Mouse (Mus musculus): ENCODE results near the gene Pard3. TPM values are rescaled to one million over a fixed set of nuclear protein-coding genes. Genes with fewer than 3 reads are reported as not detected.

Pard3 gene
- polyA plus RNA-seq, 1 experiment from 2014 or later = 14.5 TPM

- Histone ChIP-seq H3K27ac (ENCODE audit: low read depth, low read length) (no peak overlapping the region), H3K9ac (ENCODE audit: low read depth, low read length) (no peak overlapping the region), H3K4me1 (replicated peaks; ENCODE audit: control insufficient read depth, insufficient read depth, low read length) (no peaks in the 10 kb centered on the region), H3K36me3 (ENCODE audit: control insufficient read depth, insufficient read depth, low read length) (no peaks in the 10 kb centered on the region), H3K27me3 (replicated peaks; ENCODE audit: control insufficient read depth, insufficient read depth, low read length) (no peaks in the 10 kb centered on the region), H3K4me2 (no peak overlapping the region), H3K9me3 (ENCODE audit: control insufficient read depth, low read length) (no peaks in the 10 kb centered on the region), H3K4me3 (ENCODE audit: low read depth, low read length) (no peak overlapping the region)
- WGBS = 94% methylated on average over 15 of the region's 15 CpGs
- DNase-seq (ENCODE audit: low spot score) (no peak), ATAC-seq (replicated peaks; ENCODE audit: low FRiP score) (no peak)
Observed at GRCm38 (mm10) chr8:127603062-127603461, 539.4 kb downstream of the Pard3 start.

DNA sequence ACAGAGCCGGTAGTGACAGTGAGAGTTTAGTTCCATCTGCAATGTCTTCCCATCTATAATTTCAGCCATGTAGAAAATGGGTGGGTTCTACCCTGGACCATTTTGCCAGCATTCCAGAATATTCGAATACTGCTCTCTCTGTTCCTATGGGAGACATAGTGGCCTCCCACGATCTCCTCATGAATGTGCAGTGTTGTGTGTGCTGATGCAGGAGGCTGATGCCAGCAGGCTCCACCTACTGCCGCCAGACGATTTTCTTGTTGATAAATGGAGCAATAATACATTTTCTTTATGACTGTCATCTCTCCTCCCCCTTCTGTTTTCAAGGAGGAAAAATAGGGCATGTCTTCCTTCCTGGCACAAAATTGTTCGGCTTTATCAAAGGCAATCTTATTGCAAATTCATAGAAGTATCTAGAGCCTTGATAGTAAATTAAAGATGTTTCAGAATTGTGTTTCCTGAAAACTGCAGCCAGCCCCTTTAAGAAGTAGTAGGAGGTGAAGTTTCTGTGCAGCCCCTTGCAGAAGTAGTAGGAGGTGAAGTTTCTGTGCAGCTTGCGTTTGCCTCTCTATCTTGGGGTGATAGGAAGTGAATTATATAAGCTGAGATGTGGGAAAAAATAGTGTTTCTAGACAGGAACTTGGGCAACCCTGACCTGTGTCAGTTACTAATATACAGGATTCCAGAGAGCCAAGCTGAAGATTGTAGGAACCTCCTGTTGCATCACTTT, 545.0 kb downstream of the Pard3 start:
- Histone ChIP-seq H3K36me3 (ENCODE audit: control insufficient read depth, insufficient read depth, low read length) (no peaks in the 10 kb centered on the region), H3K27ac (ENCODE audit: low read depth, low read length) (no peak overlapping the region), H3K27me3 (replicated peaks; ENCODE audit: control insufficient read depth, insufficient read depth, low read length) (no peaks in the 10 kb centered on the region), H3K4me1 (replicated peaks; ENCODE audit: control insufficient read depth, insufficient read depth, low read length) (no peaks in the 10 kb centered on the region), H3K4me3 (ENCODE audit: low read depth, low read length) (no peak overlapping the region), H3K4me2 (no peak overlapping the region), H3K9ac (ENCODE audit: low read depth, low read length) (no peak overlapping the region), H3K9me3 (ENCODE audit: control insufficient read depth, low read length) (no peaks in the 10 kb centered on the region)
- WGBS = 73% methylated on average over 7 of the region's 7 CpGs
- ATAC-seq (replicated peaks; ENCODE audit: low FRiP score) = no peak
- no peak for DNase-seq (ENCODE audit: low spot score)

GRCm38 (mm10) chr8:127609316-127609715, 545.6 kb downstream of the Pard3 start:
- Histone ChIP-seq H3K27ac (ENCODE audit: low read depth, low read length) (no peak overlapping the region), H3K4me2 (no peak overlapping the region), H3K9ac (ENCODE audit: low read depth, low read length) (no peak overlapping the region), H3K27me3 (replicated peaks; ENCODE audit: control insufficient read depth, insufficient read depth, low read length) (no peaks in the 10 kb centered on the region), H3K4me1 (replicated peaks; ENCODE audit: control insufficient read depth, insufficient read depth, low read length) (no peaks in the 10 kb centered on the region), H3K9me3 (ENCODE audit: control insufficient read depth, low read length) (no peaks in the 10 kb centered on the region), H3K4me3 (ENCODE audit: low read depth, low read length) (no peak overlapping the region), H3K36me3 (ENCODE audit: control insufficient read depth, insufficient read depth, low read length) (no peaks in the 10 kb centered on the region)
- no peak for ATAC-seq (replicated peaks; ENCODE audit: low FRiP score)
- WGBS = 76% methylated on average over 10 of the region's 10 CpGs
- no peak for DNase-seq (ENCODE audit: low spot score)

GRCm38 (mm10) chr8:127614206-127614605, 550.5 kb downstream of the Pard3 start:
- no peaks in the 10 kb centered on the region for H3K27me3 ChIP-seq (replicated peaks; ENCODE audit: control insufficient read depth, insufficient read depth, low read length)
- no peaks in the 10 kb centered on the region for H3K36me3 ChIP-seq (ENCODE audit: control insufficient read depth, insufficient read depth, low read length)
- ATAC-seq (replicated peaks; ENCODE audit: low FRiP score) = no peak
- no peaks in the 10 kb centered on the region for H3K9me3 ChIP-seq (ENCODE audit: control insufficient read depth, low read length)
- H3K4me1 ChIP-seq (replicated peaks; ENCODE audit: control insufficient read depth, insufficient read depth, low read length) = no peaks in the 10 kb centered on the region
- H3K27ac ChIP-seq (ENCODE audit: low read depth, low read length) = no peak overlapping the region
- no peak overlapping the region for H3K4me3 ChIP-seq (ENCODE audit: low read depth, low read length)
- 79% methylated on average over 4 of the region's 4 CpGs for WGBS
- H3K4me2 ChIP-seq = no peak overlapping the region
- no peak overlapping the region for H3K9ac ChIP-seq (ENCODE audit: low read depth, low read length)
- DNase-seq (ENCODE audit: low spot score) = no peak

- DNase-seq (ENCODE audit: low spot score) (no peak), ATAC-seq (replicated peaks; ENCODE audit: low FRiP score) (no peak)
- H3K9ac ChIP-seq (ENCODE audit: low read depth, low read length) = no peak overlapping the region
- WGBS = 84% methylated on average over 2 of the region's 2 CpGs
- H3K36me3 ChIP-seq (ENCODE audit: control insufficient read depth, insufficient read depth, low read length) = no peaks in the 10 kb centered on the region
- no peaks in the 10 kb centered on the region for H3K9me3 ChIP-seq (ENCODE audit: control insufficient read depth, low read length)
- H3K4me3 ChIP-seq (ENCODE audit: low read depth, low read length) = no peak overlapping the region
- H3K4me2 ChIP-seq = no peak overlapping the region
- H3K4me1 ChIP-seq (replicated peaks; ENCODE audit: control insufficient read depth, insufficient read depth, low read length) = no peaks in the 10 kb centered on the region
- H3K27me3 ChIP-seq (replicated peaks; ENCODE audit: control insufficient read depth, insufficient read depth, low read length) = no peaks in the 10 kb centered on the region
- H3K27ac ChIP-seq (ENCODE audit: low read depth, low read length) = no peak overlapping the region
Observed at GRCm38 (mm10) chr8:127616681-127617080, 553.0 kb downstream of the Pard3 start.

- H3K27ac ChIP-seq (ENCODE audit: low read depth, low read length) = no peak overlapping the region
- 81% methylated on average over 3 of the region's 3 CpGs for WGBS
- H3K9ac ChIP-seq (ENCODE audit: low read depth, low read length) = no peak overlapping the region
- no peak for ATAC-seq (replicated peaks; ENCODE audit: low FRiP score)
- no peaks in the 10 kb centered on the region for H3K4me1 ChIP-seq (replicated peaks; ENCODE audit: control insufficient read depth, insufficient read depth, low read length)
- no peaks in the 10 kb centered on the region for H3K36me3 ChIP-seq (ENCODE audit: control insufficient read depth, insufficient read depth, low read length)
- H3K4me3 ChIP-seq (ENCODE audit: low read depth, low read length) = no peak overlapping the region
- no peak overlapping the region for H3K4me2 ChIP-seq
- no peaks in the 10 kb centered on the region for H3K27me3 ChIP-seq (replicated peaks; ENCODE audit: control insufficient read depth, insufficient read depth, low read length)
- DNase-seq (ENCODE audit: low spot score) = no peak
- no peaks in the 10 kb centered on the region for H3K9me3 ChIP-seq (ENCODE audit: control insufficient read depth, low read length)
Observed at GRCm38 (mm10) chr8:127622137-127622536, 558.4 kb downstream of the Pard3 start.

GRCm38 (mm10) chr8:127638232-127639087, 574.8 kb downstream of the Pard3 start:
- ATAC-seq (replicated peaks; ENCODE audit: low FRiP score) (no peak), DNase-seq (ENCODE audit: low spot score) (no peak)
- Histone ChIP-seq H3K9me3 (ENCODE audit: control insufficient read depth, low read length) (no peaks in the 10 kb centered on the region), H3K36me3 (ENCODE audit: control insufficient read depth, insufficient read depth, low read length) (no peaks in the 10 kb centered on the region), H3K4me1 (replicated peaks; ENCODE audit: control insufficient read depth, insufficient read depth, low read length) (no peaks in the 10 kb centered on the region), H3K27ac (ENCODE audit: low read depth, low read length) (no peak overlapping the region), H3K27me3 (replicated peaks; ENCODE audit: control insufficient read depth, insufficient read depth, low read length) (no peaks in the 10 kb centered on the region), H3K4me2 (no peak overlapping the region), H3K4me3 (ENCODE audit: low read depth, low read length) (no peak overlapping the region), H3K9ac (ENCODE audit: low read depth, low read length) (no peak overlapping the region)
- WGBS = 86% methylated on average over 9 of the region's 9 CpGs

- Histone ChIP-seq H3K36me3 (ENCODE audit: control insufficient read depth, insufficient read depth, low read length) (no peaks in the 10 kb centered on the region), H3K4me1 (replicated peaks; ENCODE audit: control insufficient read depth, insufficient read depth, low read length) (no peaks in the 10 kb centered on the region), H3K9ac (ENCODE audit: low read depth, low read length) (no peak overlapping the region), H3K4me2 (no peak overlapping the region), H3K9me3 (ENCODE audit: control insufficient read depth, low read length) (no peaks in the 10 kb centered on the region), H3K27me3 (replicated peaks; ENCODE audit: control insufficient read depth, insufficient read depth, low read length) (no peaks in the 10 kb centered on the region), H3K27ac (ENCODE audit: low read depth, low read length) (no peak overlapping the region), H3K4me3 (ENCODE audit: low read depth, low read length) (no peak overlapping the region)
- WGBS = 81% methylated on average over 4 of the region's 4 CpGs
- DNase-seq (ENCODE audit: low spot score) = no peak
- no peak for ATAC-seq (replicated peaks; ENCODE audit: low FRiP score)
Observed at GRCm38 (mm10) chr8:127639088-127639453, 575.4 kb downstream of the Pard3 start.

- Histone ChIP-seq H3K4me3 (ENCODE audit: low read depth, low read length) (no peak overlapping the region), H3K4me2 (no peak overlapping the region), H3K9me3 (ENCODE audit: control insufficient read depth, low read length) (no peaks in the 10 kb centered on the region), H3K9ac (ENCODE audit: low read depth, low read length) (no peak overlapping the region), H3K27me3 (replicated peaks; ENCODE audit: control insufficient read depth, insufficient read depth, low read length) (no peaks in the 10 kb centered on the region), H3K4me1 (replicated peaks; ENCODE audit: control insufficient read depth, insufficient read depth, low read length) (no peaks in the 10 kb centered on the region), H3K36me3 (ENCODE audit: control insufficient read depth, insufficient read depth, low read length) (no peaks in the 10 kb centered on the region), H3K27ac (ENCODE audit: low read depth, low read length) (no peak overlapping the region)
- WGBS = 86% methylated on average over 3 of the region's 3 CpGs
- no peak for DNase-seq (ENCODE audit: low spot score)
- ATAC-seq (replicated peaks; ENCODE audit: low FRiP score) = no peak
Observed at GRCm38 (mm10) chr8:127655559-127655958, 591.9 kb downstream of the Pard3 start.
